In the genomic region with DNA sequence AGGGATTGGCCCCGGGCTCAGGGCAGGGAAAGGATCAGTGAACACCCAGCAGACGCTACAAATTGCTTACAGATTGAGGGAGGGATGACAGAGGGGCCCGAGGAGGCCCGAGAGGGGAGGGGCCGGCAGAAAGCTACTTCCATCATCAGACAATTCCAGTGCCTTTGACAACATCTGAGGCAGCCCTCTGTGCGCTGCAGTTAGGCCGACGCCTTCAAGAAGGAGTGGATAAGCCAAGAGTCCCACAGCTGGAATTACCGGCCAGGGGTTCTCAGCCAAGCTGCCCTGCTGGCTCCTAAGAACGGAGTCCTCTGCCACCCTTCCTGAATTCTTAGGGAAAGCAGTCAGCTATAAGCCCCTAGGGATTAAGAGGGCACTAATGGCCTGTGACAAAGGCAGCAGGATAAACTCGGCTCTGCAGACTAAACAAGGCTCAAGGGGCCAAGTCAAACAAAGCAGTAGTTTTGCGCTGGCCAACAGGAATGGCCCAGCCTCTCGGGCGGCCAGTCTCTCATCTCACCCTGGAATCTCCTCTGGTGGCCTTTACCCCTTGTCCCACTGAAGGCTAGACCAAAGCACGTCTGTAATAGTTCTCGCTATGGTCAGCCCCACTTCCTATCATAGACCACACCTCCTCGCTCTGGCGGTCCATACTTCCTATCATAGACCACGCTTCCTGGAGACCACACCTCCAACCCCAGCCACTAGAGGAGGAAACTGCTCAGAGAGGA, we compare ENCODE assay signal across 10 mouse cellular contexts.
DNase-seq lines count a peak whose midpoint lies in the region; ATAC-seq lines count a peak whose summit lies in the region.
"Had no signal": no experiment of that assay in that cellular context is flagged by ENCODE, and none has a peak within 500 bp of the region (broad histone marks: within the 10 kb centered on the region; RNA-seq: fewer than 3 reads in every experiment).

No protein-coding gene starts in this region.

- ATAC-seq in hindbrain, embryonic 13.5 days (ENCODE audit: low FRiP score), result no peak
- no peak for ATAC-seq in liver, embryonic 15.5 days (ENCODE audit: insufficient read depth)

- no peak overlapping the region for H3K4me3 ChIP-seq in hindbrain, embryonic 13.5 days
- no peak overlapping the region for H3K4me3 ChIP-seq in liver, embryonic 15.5 days (replicated peaks)

- H3K9me3 ChIP-seq in hindbrain, embryonic 13.5 days, result no peaks in the 10 kb centered on the region
- no peaks in the 10 kb centered on the region for H3K9me3 ChIP-seq in liver, embryonic 15.5 days (replicated peaks)
- H3K9me3 ChIP-seq: G1E had no signal

- peak overlapping the region; percentile 0; the same call in 1 of the 2 replicates for H3K4me2 ChIP-seq in hindbrain, embryonic 13.5 days
- H3K4me2 ChIP-seq in liver, embryonic 15.5 days, result peak overlapping the region; percentile 37

- no peaks in the 10 kb centered on the region for H3K36me3 ChIP-seq in hindbrain, embryonic 13.5 days
- H3K36me3 ChIP-seq in liver, embryonic 15.5 days (replicated peaks), result no peaks in the 10 kb centered on the region
- H3K36me3 ChIP-seq: G1E had no signal

- intact Hi-C loops in gastrocnemius, postnatal 36 days (cut with DNase I), result no loop called here

- H3K4me1 ChIP-seq in hindbrain, embryonic 13.5 days (replicated peaks), result peaks cover 14% of the 10 kb centered on the region
- H3K4me1 ChIP-seq in liver, embryonic 15.5 days (replicated peaks), result no peaks in the 10 kb centered on the region; the same call in 1 of the 2 replicates

- peak; percentile 13 for DNase-seq in gastrocnemius, postnatal 25 days
- no peak for DNase-seq in gastrocnemius, postnatal 36 days
- peak; percentile 67 for DNase-seq in embryo, embryonic 10.5 days (ENCODE audit: low spot score)
- peak; percentile 46 for DNase-seq in retina, postnatal 7 days (ENCODE audit: low read depth, low spot score)
- no peak for DNase-seq in cerebellum, adult 11 months
- DNase-seq in ovary, postnatal 36 days (ENCODE audit: low spot score), result no peak

- H3K9ac ChIP-seq in hindbrain, embryonic 13.5 days, result no peak overlapping the region
- no peak overlapping the region for H3K9ac ChIP-seq in liver, embryonic 15.5 days

- 28% methylated on average over 19 of the region's 19 CpGs for WGBS in hindbrain, embryonic 13.5 days
- WGBS in liver, embryonic 15.5 days (ENCODE audit: insufficient replicate concordance), result 16% methylated on average over 19 of the region's 19 CpGs

- no peak overlapping the region for H3K27ac ChIP-seq in hindbrain, embryonic 13.5 days
- no peak overlapping the region for H3K27ac ChIP-seq in liver, embryonic 15.5 days (replicated peaks)
- H3K27ac ChIP-seq: macrophage had no signal

- H3K27me3 ChIP-seq in hindbrain, embryonic 13.5 days, result no peaks in the 10 kb centered on the region
- peaks cover 4% of the 10 kb centered on the region; the same call in 1 of the 2 replicates for H3K27me3 ChIP-seq in liver, embryonic 15.5 days

Comparison
In these comparisons a context has a peak if more than half of its experiments do, and no peak if none do; other contexts are left out.
1. DNase-seq: peak in gastrocnemius, postnatal 25 days (single experiment), embryo, embryonic 10.5 days (single experiment) and retina, postnatal 7 days (single experiment); none in gastrocnemius, postnatal 36 days (0 of 2), cerebellum, adult 11 months (single experiment) and ovary, postnatal 36 days (single experiment).